Mouse (Mus musculus) neural tube, embryonic 14.5 days (tissue): ENCODE data around the gene Tgfb2. TPM values are rescaled to one million over a fixed set of nuclear protein-coding genes. Genes with fewer than 3 reads are reported as not detected.
A peak's percentile ranks its signal among the peaks of the same experiment; 100 is the strongest.

Source experiments
- ATAC-seq: fragments of 200-750 bp; cut with Nextera tagmentation; 2 replicates; pipeline ENCODE4 v1.8.0; 2017; ENCODE audit warnings: low read depth, mild to moderate bottlenecking, moderate TSS enrichment, moderate library complexity
- H3K27ac ChIP-seq: fragments of 300-500 bp; sonication (generic); 2 replicates; pipeline ENCODE4 v1.5.1; 2014; ENCODE audit warnings: low read depth, mild to moderate bottlenecking, control low read depth, low read length, moderate library complexity, mixed read lengths
- H3K27me3 ChIP-seq: fragments of 300-500 bp; sonication (generic); 2 replicates; pipeline ENCODE4 v1.6.1; 2014; ENCODE audit warnings: low read length; ENCODE audit not compliant: control insufficient read depth, insufficient read depth
- H3K36me3 ChIP-seq: fragments of 300-500 bp; sonication (generic); 2 replicates; pipeline ENCODE4 v1.6.1; 2014; ENCODE audit warnings: low read length, mixed read lengths; ENCODE audit not compliant: control insufficient read depth, insufficient read depth
- H3K4me1 ChIP-seq: fragments of 300-500 bp; sonication (generic); 2 replicates; pipeline ENCODE4 v1.6.1; 2014; ENCODE audit warnings: low read length; ENCODE audit not compliant: control insufficient read depth, insufficient read depth
- H3K4me2 ChIP-seq: fragments of 300-500 bp; sonication (generic); 2 replicates; pipeline ENCODE4 v1.6.1; 2014; ENCODE audit warnings: mild to moderate bottlenecking, low read depth, low read length, control low read depth
- H3K4me3 ChIP-seq: fragments of 300-500 bp; sonication (generic); 2 replicates; pipeline ENCODE4 v1.5.1; 2014; ENCODE audit warnings: low read depth, low read length, control low read depth, mixed read lengths
- H3K9ac ChIP-seq: fragments of 300-500 bp; sonication (generic); replicated peaks from 2 replicates; pipeline ENCODE4 v1.6.1; 2014; ENCODE audit warnings: low read depth, mild to moderate bottlenecking, control low read depth, low read length, mixed read lengths
- H3K9me3 ChIP-seq: fragments of 300-500 bp; sonication (generic); 2 replicates; pipeline ENCODE4 v1.6.1; 2016; ENCODE audit warnings: low read length; ENCODE audit not compliant: control insufficient read depth
- WGBS: fragments of 180-500 bp; shearing (Covaris S2); extraction: QIAGEN DNeasy Blood & Tissue Kit; methylation state at CpG from one replicate; pipeline ENCODE4 v1.1.7; 2014; 5-methylcytosine and 5-hydroxymethylcytosine counted together
- polyA plus RNA-seq: library from polyadenylated mRNA; unstranded; fragments of >200 nt; fragmentation: Nextera tagmentation; extraction: Ambion mirVana; gene quantifications from 2 replicates; pipeline ENCODE4 v1.2.1, GENCODE M21; 2014

Gene Tgfb2
- polyA plus RNA-seq, 1 experiment from 2014 or later: 35.9 TPM

DNA sequence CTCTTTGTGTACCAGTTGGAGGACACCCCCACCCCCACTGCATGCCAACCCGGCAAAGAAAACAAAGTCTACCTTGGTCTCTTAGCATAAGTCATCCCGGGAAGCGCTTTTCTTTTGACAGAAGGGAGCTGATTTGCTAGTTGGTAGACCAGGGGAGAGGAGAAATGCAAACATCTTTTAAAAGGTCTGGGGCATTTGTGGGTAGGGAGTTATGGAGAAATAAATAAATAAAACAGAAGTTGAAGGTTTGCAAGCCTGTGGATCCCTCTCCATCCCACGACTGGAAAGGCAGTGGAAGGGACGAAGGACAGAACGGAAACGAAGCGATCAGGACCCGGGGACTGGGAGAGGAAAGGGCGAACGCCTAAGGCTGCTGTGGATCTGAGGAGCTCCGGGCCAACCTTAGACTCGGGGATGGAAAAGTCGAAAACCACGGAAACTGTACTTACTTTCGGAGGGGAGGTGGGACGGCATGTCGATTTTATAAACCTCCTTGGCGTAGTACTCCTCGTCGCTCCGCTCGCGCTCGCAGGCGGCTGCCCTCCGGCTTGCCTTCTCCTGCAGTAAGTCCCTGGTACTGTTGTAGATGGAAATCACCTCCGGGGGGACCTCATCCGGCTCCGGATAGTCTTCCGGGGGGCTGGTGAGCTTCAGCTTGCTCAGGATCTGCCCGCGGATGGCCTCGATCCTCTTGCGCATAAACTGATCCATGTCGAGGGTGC lies 1.6 kb downstream of the Tgfb2 start:
- peak overlapping the region; percentile 67 for H3K4me3 ChIP-seq
- H3K27me3 ChIP-seq: no peaks in the 10 kb centered on the region
- H3K27ac ChIP-seq: peak overlapping the region; percentile 31; the same call in 1 of the 2 replicates
- peaks cover 10% of the 10 kb centered on the region; the same call in 1 of the 2 replicates for H3K4me1 ChIP-seq
- under 1% methylated on average over 36 of the region's 36 CpGs for WGBS
- H3K36me3 ChIP-seq: no peaks in the 10 kb centered on the region
- no peak for ATAC-seq
- no peaks in the 10 kb centered on the region for H3K9me3 ChIP-seq
- peak overlapping the region; percentile 45 for H3K9ac ChIP-seq
- peak overlapping the region; percentile 95 for H3K4me2 ChIP-seq

- peak overlapping the region; percentile 67 for H3K4me3 ChIP-seq
- no peak for ATAC-seq
- H3K4me2 ChIP-seq: peak overlapping the region; percentile 95
- H3K9me3 ChIP-seq: no peaks in the 10 kb centered on the region
- H3K36me3 ChIP-seq: no peaks in the 10 kb centered on the region
- H3K27me3 ChIP-seq: no peaks in the 10 kb centered on the region
- H3K9ac ChIP-seq: peak overlapping the region; percentile 45; the same call in 1 of the 2 replicates
- under 1% methylated on average over 15 of the region's 15 CpGs for WGBS
- peaks cover 10% of the 10 kb centered on the region; the same call in 1 of the 2 replicates for H3K4me1 ChIP-seq
- peak overlapping the region; percentile 31; the same call in 1 of the 2 replicates for H3K27ac ChIP-seq
Measured at GRCm38 (mm10) chr1:186703256-186703979, 2.4 kb downstream of the Tgfb2 start.

- H3K27ac ChIP-seq: peak overlapping the region; percentile 30; the same call in 1 of the 2 replicates
- ATAC-seq: peak; percentile 65
- H3K4me2 ChIP-seq: peak overlapping the region; percentile 95
- H3K4me3 ChIP-seq: peak overlapping the region; percentile 67
- H3K9ac ChIP-seq: peak overlapping the region; percentile 5; the same call in 1 of the 2 replicates
- WGBS: 6% methylated on average over 15 of the region's 15 CpGs
- H3K27me3 ChIP-seq: no peaks in the 10 kb centered on the region
- H3K4me1 ChIP-seq: peaks cover 10% of the 10 kb centered on the region; the same call in 1 of the 2 replicates
- H3K9me3 ChIP-seq: no peaks in the 10 kb centered on the region
- H3K36me3 ChIP-seq: no peaks in the 10 kb centered on the region
Measured at GRCm38 (mm10) chr1:186702391-186703255, 3.2 kb downstream of the Tgfb2 start.

DNA sequence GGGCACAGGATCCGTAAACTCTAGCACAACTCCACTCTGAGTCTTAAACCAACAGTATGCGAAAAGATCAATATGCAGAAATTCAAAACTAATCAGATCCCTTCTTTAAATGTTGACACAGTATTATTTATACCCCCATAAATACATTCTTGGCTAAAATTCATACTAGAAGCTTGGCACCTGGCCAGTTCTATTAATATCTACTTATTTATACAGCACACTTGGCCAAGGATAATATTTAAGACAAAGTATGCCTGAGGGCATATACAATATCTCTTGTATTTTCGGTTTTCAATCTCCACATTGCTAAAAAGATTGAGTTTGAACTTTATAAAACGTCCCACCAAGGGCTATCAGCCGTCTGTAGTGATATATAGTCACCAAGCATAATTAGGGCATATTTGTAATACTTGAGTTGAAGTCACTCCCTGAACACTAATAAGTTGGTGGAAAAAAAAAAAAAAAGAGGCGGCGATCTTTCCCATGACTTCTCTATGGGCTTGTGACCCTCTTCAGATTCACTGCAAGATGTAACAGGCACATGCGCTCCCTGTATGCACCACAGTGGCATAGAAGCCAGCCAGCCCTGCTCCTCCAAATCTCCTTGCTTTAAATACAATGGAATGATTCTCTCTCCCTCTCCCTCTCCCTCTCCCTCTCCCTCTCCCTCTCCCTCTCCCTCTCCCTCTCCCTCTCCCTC lies 4.4 kb downstream of the Tgfb2 start:
- no peak overlapping the region for H3K9ac ChIP-seq
- H3K27ac ChIP-seq: no peak overlapping the region
- H3K27me3 ChIP-seq: no peaks in the 10 kb centered on the region
- peaks cover 10% of the 10 kb centered on the region; the same call in 1 of the 2 replicates for H3K4me1 ChIP-seq
- H3K4me3 ChIP-seq: no peak overlapping the region
- no peak overlapping the region; the same call in 1 of the 2 replicates for H3K4me2 ChIP-seq
- no peaks in the 10 kb centered on the region for H3K36me3 ChIP-seq
- WGBS: 72% methylated on average over 8 of the region's 8 CpGs
- no peaks in the 10 kb centered on the region for H3K9me3 ChIP-seq
- no peak for ATAC-seq

DNA sequence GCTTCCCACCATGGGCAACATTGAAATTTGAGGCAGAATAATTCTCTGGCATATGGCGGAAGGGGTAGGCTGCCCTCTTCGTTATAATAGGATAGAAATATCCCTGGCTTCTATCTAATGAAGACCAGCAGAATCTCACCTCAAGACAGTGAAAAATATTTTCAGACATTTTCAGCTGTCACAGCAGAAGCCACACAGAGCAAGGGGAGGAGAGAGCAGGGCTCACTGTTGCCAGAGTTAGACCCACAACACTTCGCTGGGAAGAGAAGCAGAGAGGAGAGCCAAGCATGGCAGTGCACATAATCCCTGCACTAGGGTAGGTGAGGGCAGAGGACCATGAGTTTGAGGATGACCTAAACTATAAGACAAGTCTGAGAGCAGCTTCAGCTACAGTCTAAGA lies 5.3 kb downstream of the Tgfb2 start:
- H3K4me2 ChIP-seq: no peak overlapping the region

DNA sequence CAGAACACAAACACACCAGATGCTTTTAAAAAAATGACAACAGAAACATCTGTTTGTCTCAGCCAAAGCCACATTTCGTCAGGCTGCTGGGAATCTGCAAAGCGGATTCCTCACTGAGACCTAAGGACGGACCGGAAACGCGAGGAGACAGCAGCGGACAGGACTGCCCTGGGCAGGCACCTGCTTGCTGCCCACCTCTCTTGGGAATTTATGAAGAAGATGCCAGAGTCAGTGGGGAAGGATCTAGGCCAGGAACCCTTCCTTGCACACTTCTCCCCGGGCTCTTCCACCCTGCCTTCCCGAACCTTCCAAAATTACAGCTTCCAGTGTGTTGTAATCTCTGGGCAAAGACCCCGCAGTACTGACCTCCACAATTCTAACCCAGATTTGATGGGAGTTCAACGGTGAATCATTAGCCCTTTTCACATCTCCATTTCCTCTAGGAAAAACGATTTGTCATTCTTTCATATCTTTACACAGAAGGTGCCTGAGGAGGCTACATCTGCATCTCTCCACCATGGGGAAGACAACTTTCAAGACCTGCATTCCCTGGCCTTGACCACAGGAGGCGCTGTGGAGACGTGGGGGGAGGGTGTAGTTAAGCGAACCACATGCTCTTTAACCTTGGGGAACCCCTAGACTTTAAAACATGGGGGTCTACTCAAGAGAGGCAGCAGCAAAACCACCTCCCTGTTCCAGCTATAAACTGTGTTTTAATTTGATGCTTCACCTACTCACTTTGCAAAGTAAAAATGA lies 7.0 kb downstream of the Tgfb2 start:
- H3K36me3 ChIP-seq: no peaks in the 10 kb centered on the region
- H3K4me2 ChIP-seq: no peak overlapping the region
- no peak overlapping the region for H3K27ac ChIP-seq
- H3K9ac ChIP-seq: no peak overlapping the region
- H3K4me1 ChIP-seq: peaks cover 7% of the 10 kb centered on the region; the same call in 1 of the 2 replicates
- H3K27me3 ChIP-seq: no peaks in the 10 kb centered on the region
- ATAC-seq: no peak
- no peaks in the 10 kb centered on the region for H3K9me3 ChIP-seq
- no peak overlapping the region for H3K4me3 ChIP-seq
- WGBS: 81% methylated on average over 15 of the region's 15 CpGs

More for the DNA sequence above, 5.3 kb downstream of the Tgfb2 start:
- Histone ChIP-seq H3K4me1 (peaks cover 7% of the 10 kb centered on the region; the same call in 1 of the 2 replicates), H3K9me3 (no peaks in the 10 kb centered on the region), H3K4me3 (no peak overlapping the region), H3K36me3 (no peaks in the 10 kb centered on the region), H3K27me3 (no peaks in the 10 kb centered on the region), H3K9ac (no peak overlapping the region), H3K27ac (no peak overlapping the region)
- WGBS: 86% methylated on average over 3 of the region's 3 CpGs
- no peak for ATAC-seq

DNA sequence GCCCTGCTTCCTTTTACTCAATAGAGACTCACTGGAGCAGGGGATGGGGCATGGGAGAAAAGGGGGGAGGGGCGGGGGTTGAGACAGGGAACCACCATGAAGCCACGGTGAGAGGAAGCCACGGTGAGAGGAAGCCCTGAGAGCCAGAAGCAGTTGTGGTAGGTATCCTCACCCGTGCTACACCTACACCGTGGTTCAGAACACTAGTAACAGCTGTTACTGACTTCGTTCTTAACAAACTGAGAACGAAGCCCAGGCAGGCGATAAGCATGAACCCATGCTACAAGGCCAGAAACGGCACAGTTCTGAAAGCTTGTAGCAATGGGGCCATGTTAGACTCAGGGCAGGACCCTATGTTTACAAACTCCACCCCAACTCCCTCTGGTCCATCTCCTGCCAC lies 9.6 kb downstream of the Tgfb2 start:
- 84% methylated on average over 9 of the region's 9 CpGs for whole genome bisulfite sequencing
- ATAC-seq: no peak
- Histone ChIP-seq H3K4me1 (no peaks in the 10 kb centered on the region), H3K9me3 (no peaks in the 10 kb centered on the region), H3K27me3 (no peaks in the 10 kb centered on the region), H3K27ac (no peak overlapping the region), H3K4me2 (no peak overlapping the region), H3K4me3 (no peak overlapping the region), H3K36me3 (no peaks in the 10 kb centered on the region), H3K9ac (no peak overlapping the region)

GRCm38 (mm10) chr1:186695361-186695760 lies 10.4 kb downstream of the Tgfb2 start:
- no peak for ATAC-seq
- H3K9me3 ChIP-seq: no peaks in the 10 kb centered on the region
- no peak overlapping the region for H3K4me3 ChIP-seq
- WGBS: 85% methylated on average over 4 of the region's 4 CpGs
- H3K9ac ChIP-seq: no peak overlapping the region
- no peaks in the 10 kb centered on the region for H3K4me1 ChIP-seq
- no peaks in the 10 kb centered on the region for H3K27me3 ChIP-seq
- no peak overlapping the region for H3K4me2 ChIP-seq
- H3K36me3 ChIP-seq: no peaks in the 10 kb centered on the region
- no peak overlapping the region for H3K27ac ChIP-seq
